Mouse (Mus musculus): Measurements from ENCODE around the gene Gm5134. TPM values are rescaled to one million over a fixed set of nuclear protein-coding genes. Genes with fewer than 3 reads are reported as not detected.

Gene Gm5134
- polyA plus RNA-seq, 1 experiment, result 0.03 TPM

- under 1% methylated on average over 76 of the region's 76 CpGs for WGBS
- peak; percentile 44 for TF ChIP-seq POLR2A (IDR thresholded peaks at IDR 0.05; ENCODE audit: low read depth, low read length)
- TF ChIP-seq CTCF (conservative IDR thresholded peaks at IDR 0.05; ENCODE audit: insufficient read depth, insufficient read length, low read depth, low read length), result no peak
- Histone ChIP-seq H3K4me3 (ENCODE audit: insufficient read depth, low read depth, low read length) (peak within 1 kb of the TSS; percentile 76), H3K27ac (ENCODE audit: insufficient read depth, low read depth, low read length) (peak within 1 kb of the TSS; percentile 86), H3K36me3 (ENCODE audit: control insufficient read depth, insufficient read depth, low read length) (no peaks in the 10 kb centered on the region), H3K4me1 (ENCODE audit: control insufficient read depth, insufficient read depth, low read length) (peaks cover 8% of the 10 kb centered on the region; the same call in 1 of the 2 replicates), H3K27me3 (replicated peaks; ENCODE audit: control insufficient read depth, insufficient read depth, low read length) (no peaks in the 10 kb centered on the region)
- DNase-seq, result peak; percentile 97
Observed at GRCm38 (mm10) chr10:75921026-75921725, 33.1 kb upstream of the Gm5134 start, which contains the start of gene Smarcb1. TSS of gene Smarcb1 (minus strand) at chr10:75921617.

- 4% methylated on average over 22 of the region's 22 CpGs for WGBS
- TF ChIP-seq CTCF (conservative IDR thresholded peaks at IDR 0.05; ENCODE audit: insufficient read depth, insufficient read length, low read depth, low read length) (no peak), POLR2A (IDR thresholded peaks at IDR 0.05; ENCODE audit: low read depth, low read length) (no peak)
- peak; percentile 32 for DNase-seq
- peaks cover 8% of the 10 kb centered on the region; the same call in 1 of the 2 replicates for H3K4me1 ChIP-seq (ENCODE audit: control insufficient read depth, insufficient read depth, low read length)
- H3K36me3 ChIP-seq (ENCODE audit: control insufficient read depth, insufficient read depth, low read length), result no peaks in the 10 kb centered on the region
- peak overlapping the region; percentile 73 for H3K27ac ChIP-seq (ENCODE audit: insufficient read depth, low read depth, low read length)
- no peaks in the 10 kb centered on the region for H3K27me3 ChIP-seq (replicated peaks; ENCODE audit: control insufficient read depth, insufficient read depth, low read length)
- H3K4me3 ChIP-seq (ENCODE audit: insufficient read depth, low read depth, low read length), result peak overlapping the region; percentile 76
Observed at GRCm38 (mm10) chr10:75921726-75922560, 32.4 kb upstream of the Gm5134 start.

- TF ChIP-seq CTCF (conservative IDR thresholded peaks at IDR 0.05; ENCODE audit: insufficient read depth, insufficient read length, low read depth, low read length), result peak; percentile 46
- TF ChIP-seq POLR2A (IDR thresholded peaks at IDR 0.05; ENCODE audit: low read depth, low read length), result no peak
- DNase-seq, result peak; percentile 25
- Histone ChIP-seq H3K27me3 (replicated peaks; ENCODE audit: control insufficient read depth, insufficient read depth, low read length) (no peaks in the 10 kb centered on the region), H3K4me3 (ENCODE audit: insufficient read depth, low read depth, low read length) (no peak overlapping the region), H3K27ac (ENCODE audit: insufficient read depth, low read depth, low read length) (no peak overlapping the region), H3K4me1 (ENCODE audit: control insufficient read depth, insufficient read depth, low read length) (peaks cover 4% of the 10 kb centered on the region; the same call in 1 of the 2 replicates), H3K36me3 (ENCODE audit: control insufficient read depth, insufficient read depth, low read length) (no peaks in the 10 kb centered on the region)
- 52% methylated on average over 2 of the region's 2 CpGs for WGBS
Observed at GRCm38 (mm10) chr10:75924324-75924723, 30.0 kb upstream of the Gm5134 start.

GRCm38 (mm10) chr10:75926396-75926795 lies 27.9 kb upstream of the Gm5134 start:
- DNase-seq, result no peak
- Histone ChIP-seq H3K36me3 (ENCODE audit: control insufficient read depth, insufficient read depth, low read length) (no peaks in the 10 kb centered on the region), H3K27ac (ENCODE audit: insufficient read depth, low read depth, low read length) (no peak overlapping the region), H3K27me3 (replicated peaks; ENCODE audit: control insufficient read depth, insufficient read depth, low read length) (no peaks in the 10 kb centered on the region), H3K4me3 (ENCODE audit: insufficient read depth, low read depth, low read length) (no peak overlapping the region), H3K4me1 (ENCODE audit: control insufficient read depth, insufficient read depth, low read length) (peaks cover 10% of the 10 kb centered on the region; the same call in 1 of the 2 replicates)
- WGBS, result 86% methylated on average over 13 of the region's 13 CpGs
- TF ChIP-seq POLR2A (IDR thresholded peaks at IDR 0.05; ENCODE audit: low read depth, low read length), result no peak

- no peak for TF ChIP-seq CTCF (conservative IDR thresholded peaks at IDR 0.05; ENCODE audit: insufficient read depth, insufficient read length, low read depth, low read length)
- no peak for TF ChIP-seq POLR2A (IDR thresholded peaks at IDR 0.05; ENCODE audit: low read depth, low read length)
- H3K4me1 ChIP-seq (ENCODE audit: control insufficient read depth, insufficient read depth, low read length), result peaks cover 12% of the 10 kb centered on the region
- no peaks in the 10 kb centered on the region for H3K27me3 ChIP-seq (replicated peaks; ENCODE audit: control insufficient read depth, insufficient read depth, low read length)
- DNase-seq, result peak; percentile 51
- H3K36me3 ChIP-seq (ENCODE audit: control insufficient read depth, insufficient read depth, low read length), result no peaks in the 10 kb centered on the region
- no peak overlapping the region for H3K27ac ChIP-seq (ENCODE audit: insufficient read depth, low read depth, low read length)
- peak overlapping the region; percentile 0; the same call in 1 of the 2 replicates for H3K4me3 ChIP-seq (ENCODE audit: insufficient read depth, low read depth, low read length)
- 4% methylated on average over 6 of the region's 6 CpGs for WGBS
Observed at GRCm38 (mm10) chr10:75930304-75930703, 24.0 kb upstream of the Gm5134 start.

- no peak for TF ChIP-seq POLR2A (IDR thresholded peaks at IDR 0.05; ENCODE audit: low read depth, low read length)
- Histone ChIP-seq H3K36me3 (ENCODE audit: control insufficient read depth, insufficient read depth, low read length) (no peaks in the 10 kb centered on the region), H3K27me3 (replicated peaks; ENCODE audit: control insufficient read depth, insufficient read depth, low read length) (no peaks in the 10 kb centered on the region), H3K4me1 (ENCODE audit: control insufficient read depth, insufficient read depth, low read length) (peaks cover 14% of the 10 kb centered on the region), H3K27ac (ENCODE audit: insufficient read depth, low read depth, low read length) (no peak overlapping the region), H3K4me3 (ENCODE audit: insufficient read depth, low read depth, low read length) (peak overlapping the region; percentile 62; the same call in 1 of the 2 replicates)
- no peak for DNase-seq
- WGBS, result 45% methylated on average over 7 of the region's 7 CpGs
Observed at GRCm38 (mm10) chr10:75931311-75931710, 23.0 kb upstream of the Gm5134 start.

Measured in kidney, adult 2 months (tissue).